Mouse (Mus musculus): Measurements from ENCODE around the gene Adamts14. TPM values are rescaled to one million over a fixed set of nuclear protein-coding genes. Genes with fewer than 3 reads are reported as not detected.

The Adamts14 gene
- polyA plus RNA-seq, 1 experiment from 2014 or later = 1.3 TPM

DNA sequence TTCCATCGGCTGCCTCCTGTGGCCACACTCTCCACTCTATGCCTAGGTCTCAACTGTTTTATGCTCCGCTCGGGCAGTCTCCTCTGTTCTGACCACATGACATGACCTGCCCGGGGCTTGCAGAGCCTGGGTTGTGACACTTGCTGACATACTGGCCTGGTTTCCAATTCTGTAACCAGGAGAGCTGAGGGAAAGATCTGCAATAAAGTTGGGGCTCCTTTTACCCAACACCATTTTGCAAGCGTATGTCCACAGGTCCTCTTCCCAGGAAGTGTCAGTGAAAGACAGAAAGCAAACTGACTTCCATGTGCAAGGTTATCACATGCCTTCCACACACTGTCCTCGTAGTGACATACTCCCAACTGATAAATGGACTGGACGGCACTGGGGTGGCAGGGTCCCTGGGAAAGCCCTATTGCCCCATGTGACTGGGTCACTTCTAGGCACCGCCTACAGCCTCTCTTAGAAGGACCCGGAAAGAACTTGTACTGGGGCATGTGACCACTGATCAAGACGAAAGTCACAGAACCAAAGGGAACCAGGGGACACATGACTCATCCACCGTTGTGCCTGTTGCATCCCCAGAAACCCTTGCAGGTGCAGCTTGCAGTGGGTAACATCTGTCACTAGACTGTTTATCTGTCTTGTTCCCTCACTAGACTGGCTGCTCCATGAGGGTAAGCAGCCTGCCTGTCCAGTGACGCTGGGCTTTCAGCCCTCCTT, 71.5 kb downstream of the Adamts14 start:
- no peak overlapping the region for H3K27ac ChIP-seq (replicated peaks)
- 58% methylated on average over 12 of the region's 12 CpGs for WGBS
- no peak overlapping the region for H3K9ac ChIP-seq
- H3K36me3 ChIP-seq = no peaks in the 10 kb centered on the region
- H3K4me3 ChIP-seq = no peak overlapping the region
- ATAC-seq (ENCODE audit: extremely low read depth, insufficient number of reproducible peaks, low FRiP score, low TSS enrichment) = no peak
- peaks cover 11% of the 10 kb centered on the region; the same call in 1 of the 2 replicates for H3K27me3 ChIP-seq (replicated peaks)
- H3K4me2 ChIP-seq = no peak overlapping the region
- H3K4me1 ChIP-seq = peaks cover 5% of the 10 kb centered on the region; the same call in 1 of the 2 replicates
- H3K9me3 ChIP-seq = no peaks in the 10 kb centered on the region

DNA sequence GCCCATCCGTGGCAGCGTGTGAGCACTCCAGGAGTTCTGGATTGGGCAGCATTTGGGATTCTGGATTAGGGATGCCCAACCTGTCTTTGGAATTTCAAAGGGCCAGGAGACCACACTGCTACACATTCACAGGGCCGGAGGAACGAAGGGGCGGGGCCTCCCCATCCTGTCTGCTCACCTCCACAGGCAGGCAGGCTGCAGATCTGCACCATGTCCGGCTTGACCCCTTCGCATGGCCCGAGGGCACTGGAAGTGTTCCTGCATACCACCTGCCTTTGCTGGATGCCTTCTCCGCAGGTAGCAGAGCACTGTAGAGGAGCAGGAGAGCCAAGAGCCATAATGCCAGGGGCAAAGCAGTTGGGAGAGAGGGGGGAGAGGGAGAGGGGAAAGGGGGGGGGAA, 72.2 kb downstream of the Adamts14 start:
- Histone ChIP-seq H3K4me1 (peaks cover 5% of the 10 kb centered on the region; the same call in 1 of the 2 replicates), H3K4me2 (no peak overlapping the region), H3K27ac (replicated peaks) (no peak overlapping the region), H3K36me3 (no peaks in the 10 kb centered on the region), H3K9ac (no peak overlapping the region), H3K27me3 (replicated peaks) (peaks cover 11% of the 10 kb centered on the region; the same call in 1 of the 2 replicates), H3K9me3 (no peaks in the 10 kb centered on the region), H3K4me3 (no peak overlapping the region)
- ATAC-seq (ENCODE audit: extremely low read depth, insufficient number of reproducible peaks, low FRiP score, low TSS enrichment) = no peak
- WGBS = 65% methylated on average over 9 of the region's 9 CpGs

DNA sequence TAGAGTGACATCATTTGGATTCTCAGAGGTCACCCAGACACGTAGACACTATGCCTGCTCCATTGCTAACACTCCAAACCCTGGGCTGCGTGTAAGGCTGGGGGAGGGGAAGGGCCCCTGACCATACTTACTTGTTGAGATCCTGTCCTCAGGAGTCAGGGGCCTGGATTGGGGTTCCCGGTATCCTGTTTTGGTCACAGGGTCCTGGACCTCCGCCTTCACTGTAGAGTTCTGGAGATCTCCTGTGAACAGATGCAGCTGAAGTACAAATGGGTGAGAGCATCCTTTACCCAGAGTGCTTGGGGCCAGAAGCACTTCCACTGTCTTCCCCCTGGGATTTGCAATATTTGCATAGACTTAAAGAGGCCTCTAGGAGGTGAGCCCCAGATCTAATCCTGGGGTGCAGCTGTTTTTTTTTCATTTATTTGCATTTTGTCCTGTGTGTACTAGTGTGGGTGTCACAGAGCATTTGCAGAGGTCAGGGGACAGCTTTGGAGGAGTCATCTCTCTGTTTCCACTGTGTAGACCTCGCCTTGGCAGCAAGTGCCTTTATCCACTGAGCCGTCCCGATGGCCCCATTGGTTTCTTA, 72.9 kb downstream of the Adamts14 start:
- peaks cover 11% of the 10 kb centered on the region; the same call in 1 of the 2 replicates for H3K27me3 ChIP-seq (replicated peaks)
- 83% methylated on average over 7 of the region's 7 CpGs for WGBS

DNA sequence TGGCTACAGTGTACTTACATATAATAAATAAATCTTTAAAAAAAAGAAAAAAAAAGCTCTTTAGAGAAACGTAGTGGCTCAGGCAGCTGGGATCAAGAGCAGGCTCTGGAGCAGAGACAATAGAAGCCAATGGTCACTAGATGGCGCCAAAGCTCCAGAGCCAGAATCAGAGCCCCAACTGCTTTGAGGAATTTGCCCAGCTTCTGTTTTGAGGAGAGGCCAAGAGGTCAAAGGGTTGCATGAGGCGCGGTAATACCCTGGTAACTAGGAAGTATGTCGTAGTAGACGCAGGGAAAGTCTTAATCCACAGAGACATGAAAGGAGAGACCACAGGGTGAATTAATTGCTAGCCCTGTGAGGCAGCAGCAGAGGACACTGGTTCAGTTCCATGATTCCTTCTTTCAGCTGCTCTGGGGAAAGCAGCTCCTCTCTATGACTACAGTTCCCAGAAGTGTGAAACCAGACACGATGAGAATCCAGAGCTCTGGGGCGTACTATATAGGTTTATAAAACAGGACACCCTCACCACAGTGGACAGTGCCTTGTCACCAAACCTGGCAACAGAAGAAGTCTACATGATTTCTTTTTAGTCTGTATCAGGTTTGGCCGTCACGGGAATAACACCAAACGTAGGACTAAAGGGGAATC, 73.5 kb downstream of the Adamts14 start:
- no peaks in the 10 kb centered on the region for H3K9me3 ChIP-seq
- H3K36me3 ChIP-seq = no peaks in the 10 kb centered on the region
- no peak overlapping the region for H3K4me3 ChIP-seq
- peaks cover 5% of the 10 kb centered on the region; the same call in 1 of the 2 replicates for H3K4me1 ChIP-seq
- ATAC-seq (ENCODE audit: extremely low read depth, insufficient number of reproducible peaks, low FRiP score, low TSS enrichment) = no peak
- 24% methylated on average over 11 of the region's 11 CpGs for WGBS
- H3K27me3 ChIP-seq (replicated peaks) = peaks cover 11% of the 10 kb centered on the region; the same call in 1 of the 2 replicates
- H3K9ac ChIP-seq = no peak overlapping the region
- no peak overlapping the region for H3K27ac ChIP-seq (replicated peaks)
- no peak overlapping the region for H3K4me2 ChIP-seq

More for the DNA sequence above, 72.9 kb downstream of the Adamts14 start:
- no peak for ATAC-seq (ENCODE audit: extremely low read depth, insufficient number of reproducible peaks, low FRiP score, low TSS enrichment)
- no peaks in the 10 kb centered on the region for H3K9me3 ChIP-seq
- H3K4me3 ChIP-seq = no peak overlapping the region
- no peaks in the 10 kb centered on the region for H3K36me3 ChIP-seq
- no peak overlapping the region for H3K27ac ChIP-seq (replicated peaks)
- peaks cover 5% of the 10 kb centered on the region; the same call in 1 of the 2 replicates for H3K4me1 ChIP-seq
- H3K4me2 ChIP-seq = no peak overlapping the region
- H3K9ac ChIP-seq = no peak overlapping the region

DNA sequence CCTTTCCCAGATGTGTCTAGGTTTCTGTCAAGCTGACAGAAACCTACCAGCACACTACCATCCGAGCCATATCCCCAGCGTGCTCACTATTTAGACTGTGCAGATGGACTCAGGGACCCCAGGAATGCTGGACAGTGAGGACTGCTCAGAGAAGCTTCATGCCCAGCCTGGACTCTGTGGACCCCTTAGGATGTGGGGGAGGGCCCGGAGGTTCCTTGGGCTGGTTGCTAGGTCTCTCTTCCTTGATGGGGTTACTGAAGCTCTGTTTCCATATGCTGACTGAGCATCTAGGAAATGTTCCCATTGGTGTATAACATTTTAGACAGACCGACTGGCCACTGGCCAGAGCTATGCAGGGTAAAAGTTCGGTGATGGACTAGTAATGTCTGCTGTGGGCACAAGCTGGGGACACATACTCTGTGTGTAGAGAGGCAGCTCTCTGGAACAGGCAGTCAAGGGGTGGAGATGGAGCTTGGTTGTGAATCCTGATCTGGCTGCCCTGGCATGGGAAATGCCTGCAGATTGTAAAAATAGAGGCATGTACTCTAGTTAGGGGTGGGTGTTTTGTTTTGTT, 77.4 kb downstream of the Adamts14 start:
- H3K4me3 ChIP-seq = no peak overlapping the region
- H3K27ac ChIP-seq (replicated peaks) = 0 out of 2 replicates have a peak overlapping the region, but pooled peaks have one; percentile 34
- no peaks in the 10 kb centered on the region for H3K4me1 ChIP-seq
- no peaks in the 10 kb centered on the region for H3K9me3 ChIP-seq
- no peak overlapping the region for H3K4me2 ChIP-seq
- WGBS = 76% methylated on average over 5 of the region's 5 CpGs
- H3K9ac ChIP-seq = no peak overlapping the region
- H3K27me3 ChIP-seq (replicated peaks) = peaks cover 5% of the 10 kb centered on the region; the same call in 1 of the 2 replicates
- no peak for ATAC-seq (ENCODE audit: extremely low read depth, insufficient number of reproducible peaks, low FRiP score, low TSS enrichment)
- no peaks in the 10 kb centered on the region for H3K36me3 ChIP-seq

DNA sequence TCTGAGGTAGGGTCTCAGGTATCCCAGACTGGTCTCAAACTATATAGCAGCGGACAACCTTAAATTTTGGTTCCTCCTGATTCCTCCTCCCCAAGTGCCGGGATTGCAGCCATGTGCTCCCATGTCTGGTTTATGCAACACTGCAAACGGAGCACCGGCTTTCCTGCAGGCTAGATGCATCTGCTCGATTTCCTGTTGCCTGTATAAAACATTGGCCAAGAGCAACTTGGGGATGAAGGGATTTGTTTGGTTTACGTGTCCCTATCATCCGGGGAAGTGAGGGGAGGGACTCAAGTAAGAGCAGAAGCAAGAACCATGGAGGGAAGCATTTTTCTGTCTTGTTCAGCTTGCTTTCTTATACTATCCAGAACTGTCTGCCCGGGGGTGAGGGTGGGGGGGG, 78.0 kb downstream of the Adamts14 start:
- H3K27ac ChIP-seq (replicated peaks) = 0 out of 2 replicates have a peak overlapping the region, but pooled peaks have one; percentile 34
- no peaks in the 10 kb centered on the region for H3K4me1 ChIP-seq
- H3K36me3 ChIP-seq = no peaks in the 10 kb centered on the region
- no peak overlapping the region for H3K4me3 ChIP-seq
- H3K27me3 ChIP-seq (replicated peaks) = peaks cover 5% of the 10 kb centered on the region; the same call in 1 of the 2 replicates
- H3K4me2 ChIP-seq = no peak overlapping the region
- no peak for ATAC-seq (ENCODE audit: extremely low read depth, insufficient number of reproducible peaks, low FRiP score, low TSS enrichment)
- 61% methylated on average over 8 of the region's 8 CpGs for WGBS
- no peak overlapping the region for H3K9ac ChIP-seq
- H3K9me3 ChIP-seq = no peaks in the 10 kb centered on the region

DNA sequence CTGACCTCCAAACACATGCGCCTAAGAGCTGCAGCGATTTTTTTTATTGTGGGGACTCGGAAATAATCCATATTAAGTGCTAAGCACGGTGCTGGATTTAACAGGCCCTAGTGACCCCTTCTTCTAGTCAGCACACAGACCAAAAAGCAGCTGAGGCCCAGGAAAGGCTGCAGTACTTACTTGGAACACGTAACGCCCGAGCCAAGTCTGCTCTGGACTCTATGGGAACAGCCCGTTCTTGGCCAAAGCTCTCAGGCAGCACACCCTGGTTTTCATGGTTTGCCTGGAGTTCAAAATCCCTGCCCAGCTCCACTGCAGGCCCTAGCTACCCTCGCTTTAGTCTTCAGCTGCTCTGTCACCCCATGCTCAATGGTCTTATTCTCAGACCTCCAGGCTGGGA, 78.6 kb downstream of the Adamts14 start:
- Histone ChIP-seq H3K9ac (no peak overlapping the region), H3K36me3 (no peaks in the 10 kb centered on the region), H3K27me3 (replicated peaks) (peaks cover 5% of the 10 kb centered on the region; the same call in 1 of the 2 replicates), H3K27ac (replicated peaks) (no peak overlapping the region), H3K4me3 (no peak overlapping the region), H3K9me3 (no peaks in the 10 kb centered on the region), H3K4me2 (no peak overlapping the region), H3K4me1 (no peaks in the 10 kb centered on the region)
- WGBS = 85% methylated on average over 9 of the region's 9 CpGs
- no peak for ATAC-seq (ENCODE audit: extremely low read depth, insufficient number of reproducible peaks, low FRiP score, low TSS enrichment)

DNA sequence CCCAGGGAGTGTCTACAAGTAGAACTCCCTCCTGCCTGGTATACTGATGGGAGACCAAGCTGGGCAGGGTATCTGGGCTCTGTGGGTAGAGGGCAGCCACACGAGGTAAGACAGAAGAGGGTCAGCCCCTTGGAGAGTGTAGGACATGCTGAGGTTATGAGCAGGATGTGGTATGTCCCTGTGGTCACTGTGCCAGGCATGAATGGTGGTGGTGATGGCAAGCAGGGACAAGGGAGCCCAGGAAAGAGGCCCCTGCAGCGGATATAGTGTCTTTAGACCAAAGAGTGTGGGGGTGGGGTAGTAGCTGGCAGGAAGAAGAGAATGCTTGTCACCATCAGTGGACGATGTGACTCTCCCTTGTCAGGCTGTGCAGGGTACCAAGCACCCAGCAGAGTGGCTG, 85.2 kb downstream of the Adamts14 start:
- 51% methylated on average over 3 of the region's 3 CpGs for WGBS

DNA sequence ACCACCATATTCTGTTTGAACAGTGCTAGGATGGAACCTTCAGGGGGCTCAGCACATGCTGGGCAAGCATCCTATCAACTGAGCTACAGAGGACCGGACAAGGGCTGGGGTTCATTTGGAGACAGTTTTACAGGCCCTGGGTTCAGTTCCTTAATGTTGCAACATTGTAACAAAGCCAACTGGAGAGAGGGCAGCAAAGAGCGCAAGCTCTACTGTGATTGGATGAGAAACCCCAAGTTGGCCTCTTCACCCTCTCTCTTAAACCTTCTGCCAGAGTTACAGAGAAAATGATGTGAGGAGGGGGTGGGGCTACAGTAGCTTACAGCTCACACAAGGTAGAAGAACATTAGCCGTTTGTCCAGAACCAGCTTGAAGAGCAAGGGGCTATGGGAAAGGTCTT, 86.2 kb downstream of the Adamts14 start:
- H3K4me2 ChIP-seq = no peak overlapping the region
- no peaks in the 10 kb centered on the region for H3K9me3 ChIP-seq
- 0 out of 2 replicates have a peak, but pooled peaks cover 3% of the 10 kb centered on the region for H3K4me1 ChIP-seq
- 67% methylated on average over 3 of the region's 3 CpGs for WGBS
- no peak for ATAC-seq (ENCODE audit: extremely low read depth, insufficient number of reproducible peaks, low FRiP score, low TSS enrichment)
- H3K27me3 ChIP-seq (replicated peaks) = peaks cover 20% of the 10 kb centered on the region
- no peaks in the 10 kb centered on the region for H3K36me3 ChIP-seq
- no peak overlapping the region for H3K4me3 ChIP-seq
- H3K9ac ChIP-seq = 0 out of 2 replicates have a peak overlapping the region, but pooled peaks have one; percentile 14
- H3K27ac ChIP-seq (replicated peaks) = no peak overlapping the region

More for the DNA sequence above, 85.2 kb downstream of the Adamts14 start:
- H3K4me3 ChIP-seq = no peak overlapping the region
- H3K27me3 ChIP-seq (replicated peaks) = peaks cover 20% of the 10 kb centered on the region
- H3K4me1 ChIP-seq = 0 out of 2 replicates have a peak, but pooled peaks cover 3% of the 10 kb centered on the region
- no peak for ATAC-seq (ENCODE audit: extremely low read depth, insufficient number of reproducible peaks, low FRiP score, low TSS enrichment)
- no peak overlapping the region for H3K9ac ChIP-seq
- no peak overlapping the region for H3K27ac ChIP-seq (replicated peaks)
- no peak overlapping the region for H3K4me2 ChIP-seq
- no peaks in the 10 kb centered on the region for H3K9me3 ChIP-seq
- no peaks in the 10 kb centered on the region for H3K36me3 ChIP-seq

DNA sequence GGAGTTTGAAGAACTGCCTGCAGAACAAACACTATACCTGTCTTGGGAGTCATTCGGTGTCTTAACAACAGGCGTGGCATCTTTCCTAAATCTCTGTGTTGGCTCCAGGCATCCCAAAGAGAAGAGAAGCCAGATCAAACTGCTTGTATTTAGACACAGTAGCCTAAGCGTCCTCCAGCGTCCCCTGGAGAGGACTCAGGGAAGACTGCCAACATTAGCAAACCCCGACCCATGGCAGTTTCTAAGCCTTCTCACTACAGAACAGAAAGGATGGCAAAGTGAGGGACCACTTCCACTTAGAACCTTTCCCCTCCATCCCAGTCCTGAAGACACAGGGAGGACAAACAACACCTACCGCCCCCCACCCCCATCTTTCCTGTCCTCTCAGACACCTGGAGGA, 93.3 kb downstream of the Adamts14 start:
- H3K9me3 ChIP-seq = no peaks in the 10 kb centered on the region
- peaks cover 9% of the 10 kb centered on the region; the same call in 1 of the 2 replicates for H3K4me1 ChIP-seq
- no peak overlapping the region for H3K9ac ChIP-seq
- peaks cover 63% of the 10 kb centered on the region for H3K27me3 ChIP-seq (replicated peaks)
- WGBS = 56% methylated on average over 6 of the region's 6 CpGs
- no peaks in the 10 kb centered on the region for H3K36me3 ChIP-seq
- H3K4me2 ChIP-seq = no peak overlapping the region
- H3K4me3 ChIP-seq = no peak overlapping the region
- ATAC-seq (ENCODE audit: extremely low read depth, insufficient number of reproducible peaks, low FRiP score, low TSS enrichment) = no peak
- H3K27ac ChIP-seq (replicated peaks) = no peak overlapping the region

DNA sequence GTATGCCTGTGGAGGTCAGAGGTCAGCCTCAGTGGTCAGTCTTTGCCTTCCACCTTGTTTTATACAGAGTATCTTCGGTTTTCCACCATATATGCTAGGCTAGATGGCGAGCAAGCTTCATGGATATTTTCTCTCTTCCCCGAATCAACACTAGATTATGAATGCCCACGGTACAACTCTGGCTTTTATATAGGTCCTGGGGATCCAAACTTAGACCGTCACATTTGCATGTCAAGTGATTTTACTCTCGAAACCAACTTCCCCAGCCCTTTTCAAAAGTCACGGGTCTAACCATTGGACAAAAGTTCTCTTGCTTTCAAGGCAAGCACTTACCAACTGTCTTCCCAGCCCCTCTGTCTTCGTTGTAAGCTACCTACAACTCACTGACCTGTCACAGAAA, 94.6 kb downstream of the Adamts14 start:
- Histone ChIP-seq H3K9me3 (no peaks in the 10 kb centered on the region), H3K4me3 (no peak overlapping the region), H3K4me2 (no peak overlapping the region), H3K27ac (replicated peaks) (no peak overlapping the region), H3K4me1 (peaks cover 9% of the 10 kb centered on the region; the same call in 1 of the 2 replicates), H3K27me3 (replicated peaks) (peaks cover 62% of the 10 kb centered on the region), H3K9ac (no peak overlapping the region), H3K36me3 (no peaks in the 10 kb centered on the region)
- no peak for ATAC-seq (ENCODE audit: extremely low read depth, insufficient number of reproducible peaks, low FRiP score, low TSS enrichment)
- 71% methylated on average over 8 of the region's 8 CpGs for WGBS

All from heart, embryonic 13.5 days (tissue).